Mouse (Mus musculus): Measurements from ENCODE around the gene Ppfia3.

GRCm38 (mm10) chr7:45405091-45406075 lies 38.6 kb upstream of the Ppfia3 start, which contains the start of gene Kcna7:
- TF ChIP-seq CTCF (IDR thresholded peaks at IDR 0.05; ENCODE audit: borderline replicate concordance, insufficient read depth, low read depth, low read length): peak; percentile 80
- TF ChIP-seq POLR2A (IDR thresholded peaks at IDR 0.05; ENCODE audit: borderline replicate concordance, insufficient read depth, low read length): no peak
